Mouse (Mus musculus): ENCODE data around the gene Fez2. TPM values are rescaled to one million over a fixed set of nuclear protein-coding genes. Genes with fewer than 3 reads are reported as not detected.

Fez2 gene
- polyA plus RNA-seq (2015; fragmentation: Nextera tagmentation; extraction: Ambion mirVana): 55.8 and 63.6 TPM in 2 replicates

DNA sequence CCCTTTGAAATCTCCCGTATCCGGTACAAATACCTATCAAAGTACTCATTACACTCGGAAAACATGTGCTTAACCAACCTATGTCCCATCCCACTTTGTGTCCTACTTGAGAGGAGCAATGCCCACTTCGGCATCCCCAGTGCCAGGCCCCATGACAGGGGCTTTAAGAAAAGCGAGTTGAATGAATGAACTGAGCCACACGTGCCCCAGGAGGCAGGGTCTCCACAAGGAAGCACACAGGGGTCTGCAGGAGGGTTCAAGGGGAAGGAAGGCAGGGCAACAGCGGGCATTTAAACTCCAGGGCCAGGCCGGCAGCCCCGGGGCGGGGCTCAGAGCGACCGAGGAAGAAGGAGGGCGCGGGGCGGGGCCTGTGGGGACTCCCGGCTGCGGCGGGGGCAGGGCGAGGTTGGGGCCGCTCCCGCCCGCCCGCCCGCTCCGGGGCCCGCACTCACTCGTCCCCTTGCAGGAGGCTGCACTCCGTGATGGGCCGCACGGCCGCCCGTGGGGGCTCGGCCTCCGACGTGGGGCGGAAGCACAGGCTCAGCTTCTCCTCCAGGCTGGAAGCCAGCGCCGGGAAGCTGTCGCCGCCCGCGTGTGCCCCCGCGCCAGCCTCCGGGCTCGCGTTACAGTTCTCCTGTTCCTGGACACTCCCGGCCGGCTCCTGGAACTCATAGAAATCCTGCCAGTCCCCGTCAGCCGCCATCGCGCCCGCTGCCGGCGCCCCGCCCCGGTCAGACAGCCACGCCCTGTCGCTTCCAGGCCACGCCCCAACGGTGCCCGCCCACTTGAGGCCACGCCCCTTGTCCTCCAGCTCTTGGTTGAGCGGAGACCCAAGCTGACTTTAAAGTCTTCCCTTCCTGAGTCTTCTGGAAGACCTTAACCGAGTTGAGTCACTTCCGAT lies at the start of gene Fez2:
Gene Fez2, minus strand, starts transcription at position 772 of the 901 bp plus-strand sequence.
- Histone ChIP-seq H3K27me3 (replicated peaks) (no peaks in the 10 kb centered on the region), H3K4me2 (peak within 1 kb of the TSS; percentile 63), H3K9ac (replicated peaks) (peak within 1 kb of the TSS; percentile 82), H3K9me3 (replicated peaks) (no peaks in the 10 kb centered on the region), H3K4me3 (replicated peaks) (peak within 1 kb of the TSS; percentile 91), H3K27ac (replicated peaks) (peak within 1 kb of the TSS; percentile 89), H3K4me1 (peaks cover 12% of the 10 kb centered on the region), H3K36me3 (no peaks in the 10 kb centered on the region)
- ATAC-seq (ENCODE audit: low FRiP score): peak; percentile 94
- WGBS: under 1% methylated on average over 65 of the region's 67 CpGs

GRCm38 (mm10) chr17:78465500-78465899 lies 47.5 kb upstream of the Fez2 start:
- Histone ChIP-seq H3K4me3 (replicated peaks) (no peak overlapping the region), H3K9ac (replicated peaks) (no peak overlapping the region), H3K4me1 (no peaks in the 10 kb centered on the region), H3K36me3 (no peaks in the 10 kb centered on the region), H3K27me3 (replicated peaks) (no peaks in the 10 kb centered on the region), H3K27ac (replicated peaks) (no peak overlapping the region), H3K9me3 (replicated peaks) (no peaks in the 10 kb centered on the region), H3K4me2 (no peak overlapping the region)
- no peak for ATAC-seq (ENCODE audit: low FRiP score)
- 82% methylated on average over 8 of the region's 8 CpGs for WGBS

- Histone ChIP-seq H3K9me3 (replicated peaks) (no peaks in the 10 kb centered on the region), H3K27ac (replicated peaks) (no peak overlapping the region), H3K4me3 (replicated peaks) (no peak overlapping the region), H3K27me3 (replicated peaks) (no peaks in the 10 kb centered on the region), H3K36me3 (no peaks in the 10 kb centered on the region), H3K9ac (replicated peaks) (no peak overlapping the region), H3K4me1 (no peaks in the 10 kb centered on the region), H3K4me2 (no peak overlapping the region)
- no peak for ATAC-seq (ENCODE audit: low FRiP score)
- 89% methylated on average over 3 of the region's 3 CpGs for WGBS
Observed at GRCm38 (mm10) chr17:78465071-78465470, 47.1 kb upstream of the Fez2 start.

- no peaks in the 10 kb centered on the region for H3K36me3 ChIP-seq
- H3K4me2 ChIP-seq: no peak overlapping the region
- H3K27me3 ChIP-seq (replicated peaks): no peaks in the 10 kb centered on the region
- H3K4me3 ChIP-seq (replicated peaks): no peak overlapping the region
- H3K4me1 ChIP-seq: no peaks in the 10 kb centered on the region
- ATAC-seq (ENCODE audit: low FRiP score): no peak
- 81% methylated on average over 8 of the region's 8 CpGs for WGBS
- no peak overlapping the region for H3K27ac ChIP-seq (replicated peaks)
- no peaks in the 10 kb centered on the region for H3K9me3 ChIP-seq (replicated peaks)
- no peak overlapping the region for H3K9ac ChIP-seq (replicated peaks)
Observed at GRCm38 (mm10) chr17:78460140-78460539, 42.2 kb upstream of the Fez2 start.

DNA sequence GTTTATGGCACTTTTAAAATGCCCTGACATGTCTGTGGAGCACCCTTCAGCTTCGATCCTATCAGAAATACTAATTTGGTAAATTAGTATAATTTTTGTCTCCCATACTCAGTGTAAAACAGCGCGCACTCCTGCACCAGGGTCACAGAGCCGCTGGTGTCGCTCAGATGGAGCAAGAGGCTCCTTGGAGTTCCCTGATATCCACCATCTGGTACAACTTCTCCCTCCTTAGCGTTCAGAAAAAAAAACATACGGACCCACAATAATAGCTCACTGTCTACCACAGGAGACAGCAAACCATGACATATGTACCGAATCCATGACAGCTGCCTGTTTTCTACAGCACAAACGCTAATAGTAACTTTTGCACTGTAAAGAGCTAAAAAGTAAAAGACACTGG lies 37.6 kb upstream of the Fez2 start:
- no peak overlapping the region for H3K9ac ChIP-seq (replicated peaks)
- no peak overlapping the region for H3K4me2 ChIP-seq
- H3K27me3 ChIP-seq (replicated peaks): no peaks in the 10 kb centered on the region
- H3K36me3 ChIP-seq: no peaks in the 10 kb centered on the region
- no peaks in the 10 kb centered on the region for H3K9me3 ChIP-seq (replicated peaks)
- peaks cover 8% of the 10 kb centered on the region; the same call in 1 of the 2 replicates for H3K4me1 ChIP-seq
- H3K4me3 ChIP-seq (replicated peaks): no peak overlapping the region
- H3K27ac ChIP-seq (replicated peaks): no peak overlapping the region
- WGBS: 79% methylated on average over 9 of the region's 9 CpGs
- no peak for ATAC-seq (ENCODE audit: low FRiP score)

GRCm38 (mm10) chr17:78455114-78455513 lies 37.2 kb upstream of the Fez2 start:
- H3K4me1 ChIP-seq: peaks cover 8% of the 10 kb centered on the region; the same call in 1 of the 2 replicates
- H3K4me3 ChIP-seq (replicated peaks): no peak overlapping the region
- H3K9me3 ChIP-seq (replicated peaks): no peaks in the 10 kb centered on the region
- H3K4me2 ChIP-seq: no peak overlapping the region
- no peaks in the 10 kb centered on the region for H3K36me3 ChIP-seq
- H3K27ac ChIP-seq (replicated peaks): no peak overlapping the region
- WGBS: 46% methylated on average over 11 of the region's 11 CpGs
- H3K9ac ChIP-seq (replicated peaks): no peak overlapping the region
- no peak for ATAC-seq (ENCODE audit: low FRiP score)
- no peaks in the 10 kb centered on the region for H3K27me3 ChIP-seq (replicated peaks)

- H3K27ac ChIP-seq (replicated peaks): no peak overlapping the region
- peak; percentile 75 for ATAC-seq (ENCODE audit: low FRiP score)
- peak overlapping the region; percentile 44 for H3K4me2 ChIP-seq
- H3K9me3 ChIP-seq (replicated peaks): no peaks in the 10 kb centered on the region
- 61% methylated on average over 21 of the region's 21 CpGs for WGBS
- H3K9ac ChIP-seq (replicated peaks): no peak overlapping the region
- peaks cover 8% of the 10 kb centered on the region; the same call in 1 of the 2 replicates for H3K4me1 ChIP-seq
- no peaks in the 10 kb centered on the region for H3K27me3 ChIP-seq (replicated peaks)
- peak overlapping the region; percentile 16 for H3K4me3 ChIP-seq (replicated peaks)
- no peaks in the 10 kb centered on the region for H3K36me3 ChIP-seq
Observed at GRCm38 (mm10) chr17:78454189-78454977, 36.4 kb upstream of the Fez2 start.

GRCm38 (mm10) chr17:78453529-78453928 lies 35.6 kb upstream of the Fez2 start:
- Histone ChIP-seq H3K27ac (replicated peaks) (no peak overlapping the region), H3K4me3 (replicated peaks) (no peak overlapping the region), H3K36me3 (no peaks in the 10 kb centered on the region), H3K4me1 (peaks cover 8% of the 10 kb centered on the region; the same call in 1 of the 2 replicates), H3K9ac (replicated peaks) (no peak overlapping the region), H3K4me2 (no peak overlapping the region), H3K9me3 (replicated peaks) (no peaks in the 10 kb centered on the region), H3K27me3 (replicated peaks) (no peaks in the 10 kb centered on the region)
- 92% methylated on average over 5 of the region's 5 CpGs for WGBS
- no peak for ATAC-seq (ENCODE audit: low FRiP score)

- Histone ChIP-seq H3K4me1 (peaks cover 8% of the 10 kb centered on the region; the same call in 1 of the 2 replicates), H3K27me3 (replicated peaks) (no peaks in the 10 kb centered on the region), H3K9me3 (replicated peaks) (no peaks in the 10 kb centered on the region), H3K4me2 (no peak overlapping the region), H3K9ac (replicated peaks) (no peak overlapping the region), H3K27ac (replicated peaks) (no peak overlapping the region), H3K4me3 (replicated peaks) (no peak overlapping the region), H3K36me3 (no peaks in the 10 kb centered on the region)
- ATAC-seq (ENCODE audit: low FRiP score): no peak
- WGBS: 86% methylated on average over 6 of the region's 6 CpGs
Observed at GRCm38 (mm10) chr17:78451886-78452285, 33.9 kb upstream of the Fez2 start.

- H3K4me2 ChIP-seq: no peak overlapping the region
- peaks cover 8% of the 10 kb centered on the region; the same call in 1 of the 2 replicates for H3K4me1 ChIP-seq
- no peaks in the 10 kb centered on the region for H3K9me3 ChIP-seq (replicated peaks)
- 69% methylated on average over 7 of the region's 7 CpGs for WGBS
- H3K9ac ChIP-seq (replicated peaks): no peak overlapping the region
- no peaks in the 10 kb centered on the region for H3K27me3 ChIP-seq (replicated peaks)
- no peaks in the 10 kb centered on the region for H3K36me3 ChIP-seq
- H3K27ac ChIP-seq (replicated peaks): no peak overlapping the region
- no peak overlapping the region for H3K4me3 ChIP-seq (replicated peaks)
- no peak for ATAC-seq (ENCODE audit: low FRiP score)
Observed at GRCm38 (mm10) chr17:78451332-78451793, 33.4 kb upstream of the Fez2 start.

DNA sequence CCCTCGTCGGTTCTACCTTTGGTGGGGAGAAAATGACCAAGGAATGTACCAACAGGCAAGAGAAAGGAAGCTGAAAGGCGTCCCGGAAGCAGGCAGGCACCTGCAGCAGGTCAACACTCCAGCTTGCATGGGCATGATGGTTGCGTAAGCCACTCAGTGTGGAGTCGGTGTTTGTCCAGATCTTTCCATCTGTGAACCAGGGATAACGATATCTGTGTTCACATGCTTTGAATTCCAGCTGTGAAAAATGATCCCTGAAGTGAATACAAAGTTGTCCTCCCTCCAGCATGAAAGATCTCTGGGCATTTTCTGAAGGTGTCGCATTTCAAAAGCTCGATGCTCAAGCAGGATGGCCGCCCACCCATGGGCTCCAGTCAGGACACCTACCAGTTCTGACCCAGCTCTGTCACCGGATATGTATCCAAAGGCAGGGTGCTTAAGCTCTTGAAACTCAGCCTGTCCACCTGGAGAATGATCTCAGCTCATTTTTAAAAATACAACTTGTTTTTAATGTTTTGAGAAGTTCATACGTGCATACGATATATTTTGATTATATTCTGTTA lies 31.8 kb upstream of the Fez2 start:
- Histone ChIP-seq H3K9me3 (replicated peaks) (no peaks in the 10 kb centered on the region), H3K4me1 (peaks cover 8% of the 10 kb centered on the region; the same call in 1 of the 2 replicates), H3K9ac (replicated peaks) (no peak overlapping the region), H3K27me3 (replicated peaks) (no peaks in the 10 kb centered on the region), H3K27ac (replicated peaks) (no peak overlapping the region), H3K4me3 (replicated peaks) (no peak overlapping the region), H3K36me3 (no peaks in the 10 kb centered on the region), H3K4me2 (no peak overlapping the region)
- no peak for ATAC-seq (ENCODE audit: low FRiP score)
- WGBS: 82% methylated on average over 13 of the region's 13 CpGs

All from neural tube, embryonic 15.5 days (tissue).